Mouse (Mus musculus): Measurements from ENCODE around the gene Ccdc89.

DNA sequence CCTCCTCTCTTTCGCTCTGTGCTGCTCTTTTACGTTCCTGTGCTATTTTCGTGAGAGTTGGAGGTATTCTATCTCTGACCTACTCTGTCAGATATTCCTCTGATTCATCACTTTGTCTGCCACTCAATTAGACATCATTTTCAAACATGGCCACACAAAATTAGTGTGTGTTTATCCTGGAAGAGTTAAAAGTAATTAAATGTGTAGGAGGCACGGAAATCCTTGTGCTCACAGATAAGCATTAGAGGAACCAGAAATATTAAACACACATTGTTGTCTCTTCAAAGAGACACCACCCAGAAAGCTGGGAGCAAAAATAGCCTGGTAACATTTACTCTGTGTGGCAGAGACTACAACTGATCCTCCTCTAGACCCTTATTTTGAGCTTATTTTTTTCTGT lies 13.7 kb downstream of the Ccdc89 start:
- no peak for TF ChIP-seq CTCF (IDR thresholded peaks at IDR 0.05; ENCODE audit: control insufficient read depth, insufficient read depth, insufficient read length)
- TF ChIP-seq MAX (IDR thresholded peaks at IDR 0.05): no peak
- no peak for TF ChIP-seq USF1 (IDR thresholded peaks at IDR 0.05; ENCODE audit: low read depth)
